Mouse (Mus musculus): ENCODE results near the gene Klhdc4. TPM values are rescaled to one million over a fixed set of nuclear protein-coding genes. Genes with fewer than 3 reads are reported as not detected.
A peak's percentile ranks its signal among the peaks of the same experiment; 100 is the strongest.

Klhdc4 gene
- polyA plus RNA-seq, 2 experiments = 15.6 to 17.0 TPM

DNA sequence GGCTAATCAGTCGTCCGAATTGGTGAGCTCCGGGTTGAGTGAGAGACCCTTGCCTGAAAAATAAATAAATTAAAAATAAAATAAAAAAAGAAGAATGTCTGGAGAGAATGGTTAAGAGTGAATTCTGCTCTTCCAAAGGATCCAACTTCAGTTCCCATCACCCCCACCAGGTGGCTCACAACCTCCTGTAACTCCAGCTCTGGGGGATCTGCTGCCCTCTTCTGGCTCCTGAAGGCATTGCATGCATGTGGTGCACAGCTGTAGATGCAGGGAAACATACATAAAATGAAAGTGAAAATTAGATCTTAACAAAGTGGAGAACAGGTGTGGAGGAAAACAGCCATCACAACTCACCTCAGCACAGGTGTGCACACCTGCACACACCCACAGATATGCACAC, 78.0 kb downstream of the Klhdc4 start:
- TF ChIP-seq EP300 (IDR thresholded peaks at IDR 0.05; ENCODE audit: low read depth) (no peak), CTCF (IDR thresholded peaks at IDR 0.05; ENCODE audit: low read depth) (peak; percentile 99)
- peak; percentile 44 to 51 (median 44) for DNase-seq (ENCODE audit: low read depth in 3 of 3, low spot score in 3 of 3)
- H3K4me1 ChIP-seq (replicated peaks; ENCODE audit: control insufficient read depth in 2 of 2, insufficient read depth in 2 of 2, low read length in 1 of 2) = no peaks in the 10 kb centered on the region
- H3K36me3 ChIP-seq (replicated peaks; ENCODE audit: control insufficient read depth, insufficient read depth, low read depth) = no peaks in the 10 kb centered on the region
- no peak overlapping the region for H3K27ac ChIP-seq
- no peak overlapping the region for H3K4me3 ChIP-seq (ENCODE audit: insufficient read depth in 1 of 2, low read depth in 2 of 2, low read length in 2 of 2)
- H3K9ac ChIP-seq (replicated peaks) = no peak overlapping the region
- 10% methylated on average over 3 of the region's 3 CpGs for WGBS (ENCODE audit: insufficient replicate concordance)
- no peak for ATAC-seq (ENCODE audit: insufficient read depth)
- no peak overlapping the region for H3K4me2 ChIP-seq (ENCODE audit: low read depth)
- H3K27me3 ChIP-seq (ENCODE audit: control insufficient read depth, insufficient read depth, low read length) = no peaks in the 10 kb centered on the region
- H3K9me3 ChIP-seq (ENCODE audit: control insufficient read depth, low read length) = no peaks in the 10 kb centered on the region

DNA sequence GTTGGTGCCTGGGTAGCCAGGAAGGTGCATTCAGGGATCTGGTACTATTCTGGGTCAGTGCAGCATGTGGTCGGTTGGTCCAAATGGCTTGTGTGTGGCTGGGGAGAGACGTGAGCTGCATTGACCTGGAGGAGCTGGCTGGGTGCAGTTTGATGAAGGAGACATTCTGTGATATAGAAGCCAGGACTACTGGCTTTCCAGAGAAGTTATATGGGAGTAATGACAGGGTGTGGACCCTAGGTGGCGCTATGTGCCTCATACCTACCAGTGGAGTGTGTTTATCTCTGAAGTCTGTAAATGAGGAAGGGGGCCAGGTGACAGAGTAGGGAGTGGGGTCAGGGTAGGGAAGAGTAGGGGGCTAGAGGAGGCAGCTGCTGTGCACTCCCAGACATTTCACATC, 78.9 kb downstream of the Klhdc4 start:
- Histone ChIP-seq H3K9ac (replicated peaks) (no peak overlapping the region), H3K36me3 (replicated peaks; ENCODE audit: control insufficient read depth, insufficient read depth, low read depth) (no peaks in the 10 kb centered on the region), H3K9me3 (ENCODE audit: control insufficient read depth, low read length) (no peaks in the 10 kb centered on the region), H3K4me3 (ENCODE audit: insufficient read depth in 1 of 2, low read depth in 2 of 2, low read length in 2 of 2) (no peak overlapping the region), H3K27me3 (ENCODE audit: control insufficient read depth, insufficient read depth, low read length) (no peaks in the 10 kb centered on the region), H3K4me2 (ENCODE audit: low read depth) (no peak overlapping the region), H3K27ac (no peak overlapping the region), H3K4me1 (replicated peaks; ENCODE audit: control insufficient read depth in 2 of 2, insufficient read depth in 2 of 2, low read length in 1 of 2) (no peaks in the 10 kb centered on the region)
- no peak for DNase-seq (ENCODE audit: low read depth in 3 of 3, low spot score in 3 of 3)
- WGBS (ENCODE audit: insufficient replicate concordance) = 39% methylated on average over 3 of the region's 3 CpGs
- TF ChIP-seq CTCF (IDR thresholded peaks at IDR 0.05; ENCODE audit: low read depth) (peak; percentile 51), EP300 (IDR thresholded peaks at IDR 0.05; ENCODE audit: low read depth) (no peak)
- no peak for ATAC-seq (ENCODE audit: insufficient read depth)

GRCm38 (mm10) chr8:121749501-121749900, 79.9 kb downstream of the Klhdc4 start:
- Histone ChIP-seq H3K9me3 (ENCODE audit: control insufficient read depth, low read length) (no peaks in the 10 kb centered on the region), H3K4me1 (replicated peaks; ENCODE audit: control insufficient read depth in 2 of 2, insufficient read depth in 2 of 2, low read length in 1 of 2) (no peaks in the 10 kb centered on the region), H3K9ac (replicated peaks) (no peak overlapping the region), H3K4me2 (ENCODE audit: low read depth) (no peak overlapping the region), H3K27me3 (ENCODE audit: control insufficient read depth, insufficient read depth, low read length) (no peaks in the 10 kb centered on the region), H3K36me3 (replicated peaks; ENCODE audit: control insufficient read depth, insufficient read depth, low read depth) (no peaks in the 10 kb centered on the region), H3K4me3 (ENCODE audit: insufficient read depth in 1 of 2, low read depth in 2 of 2, low read length in 2 of 2) (no peak overlapping the region), H3K27ac (no peak overlapping the region)
- TF ChIP-seq EP300 (IDR thresholded peaks at IDR 0.05; ENCODE audit: low read depth) = no peak
- TF ChIP-seq CTCF (IDR thresholded peaks at IDR 0.05; ENCODE audit: low read depth) = no peak
- ATAC-seq (ENCODE audit: insufficient read depth) (no peak), DNase-seq (ENCODE audit: low read depth in 3 of 3, low spot score in 3 of 3) (no peak)
- WGBS (ENCODE audit: insufficient replicate concordance) = 60% methylated on average over 9 of the region's 9 CpGs

Other genes with a start within 250 kb of the Klhdc4 start
- 19.4 and 20.9 TPM in 2 replicates for gene Map1lc3b, start 239.2 kb downstream of the Klhdc4 start, polyA plus RNA-seq (2012; rRNA removed)
- 147 TPM in 2 replicates for gene Map1lc3b, start 239.2 kb downstream of the Klhdc4 start, polyA plus RNA-seq (2014; fragmentation: Nextera tagmentation; extraction: Ambion mirVana)
- 1.6 and 1.7 TPM in 2 replicates for gene Zcchc14, start 176.7 kb downstream of the Klhdc4 start, polyA plus RNA-seq (2012; rRNA removed)
- 1.3 and 1.5 TPM in 2 replicates for gene Zcchc14, start 176.7 kb downstream of the Klhdc4 start, polyA plus RNA-seq (2014; fragmentation: Nextera tagmentation; extraction: Ambion mirVana)
- 0.08 TPM in 1 of 2 replicates, not detected in the other for gene Jph3, start 99.9 kb downstream of the Klhdc4 start, polyA plus RNA-seq (2012; rRNA removed)
- 0.08 TPM in 1 of 2 replicates, not detected in the other for gene Jph3, start 99.9 kb downstream of the Klhdc4 start, polyA plus RNA-seq (2014; fragmentation: Nextera tagmentation; extraction: Ambion mirVana)
- 40.0 and 40.9 TPM in 2 replicates for gene Slc7a5, start 78.1 kb upstream of the Klhdc4 start, polyA plus RNA-seq (2012; rRNA removed)
- gene Slc7a5, start 78.1 kb upstream of the Klhdc4 start, polyA plus RNA-seq (2014; fragmentation: Nextera tagmentation; extraction: Ambion mirVana) = 36.7 and 40.7 TPM in 2 replicates
- gene Car5a, start 115.3 kb upstream of the Klhdc4 start, polyA plus RNA-seq (2012; rRNA removed) = 0.87 and 1.1 TPM in 2 replicates
- gene Car5a, start 115.3 kb upstream of the Klhdc4 start, polyA plus RNA-seq (2014; fragmentation: Nextera tagmentation; extraction: Ambion mirVana) = 1.3 and 1.4 TPM in 2 replicates
- 20.8 and 23.0 TPM in 2 replicates for gene Banp, start 120.2 kb upstream of the Klhdc4 start, polyA plus RNA-seq (2012; rRNA removed)
- 12.0 and 13.6 TPM in 2 replicates for gene Banp, start 120.2 kb upstream of the Klhdc4 start, polyA plus RNA-seq (2014; fragmentation: Nextera tagmentation; extraction: Ambion mirVana)

Measured in liver, embryonic 14.5 days (tissue).